Mouse (Mus musculus) embryonic fibroblast, embryonic 13.5 days (primary cell): Measurements from ENCODE around the gene Tmed9. TPM values are rescaled to one million over a fixed set of nuclear protein-coding genes. Genes with fewer than 3 reads are reported as not detected.
A peak's percentile ranks its signal among the peaks of the same experiment; 100 is the strongest.
"Not testable (repeated sequence)": the region's sequence is repeated elsewhere in the genome, so short reads cannot be mapped to it uniquely, and the experiment has no call there.

Experiments
- H3K27ac ChIP-seq: 2 replicates; pipeline ENCODE4 v1.5.1; 2012; ENCODE audit warnings: low read length, control low read depth, inconsistent platforms; ENCODE audit not compliant: insufficient read depth
- H3K4me1 ChIP-seq: 2 replicates; pipeline ENCODE4 v1.6.1; 2011; ENCODE audit warnings: low read length; ENCODE audit not compliant: control insufficient read depth, insufficient read depth
- H3K4me3 ChIP-seq: 2 replicates; pipeline ENCODE4 v1.5.1; 2011; ENCODE audit warnings: mild to moderate bottlenecking, control low read depth, low read length; ENCODE audit not compliant: insufficient read depth
- CTCF ChIP-seq: IDR thresholded peaks from 2 replicates; pipeline ENCODE4 v1.5.1; 2011; ENCODE audit warnings: mild to moderate bottlenecking, control low read depth, low read length, moderate library complexity, borderline replicate concordance; ENCODE audit not compliant: insufficient read depth
- POLR2A ChIP-seq: IDR thresholded peaks from 2 replicates; pipeline ENCODE4 v1.6.1; 2011; ENCODE audit warnings: low read depth, mild to moderate bottlenecking, control low read depth, low read length, moderate library complexity
- polyA plus RNA-seq: library from polyadenylated mRNA; stranded (reverse); fragments of >200 nt; gene quantifications from 2 replicates; pipeline ENCODE4 v1.2.4, GENCODE M21; 2011; ENCODE audit warnings: low read depth; ENCODE audit not compliant: missing spikeins, insufficient read length

Tmed9 gene
- polyA plus RNA-seq, 1 experiment = 228 TPM

- Histone ChIP-seq H3K4me3 (no peak overlapping the region), H3K4me1 (peaks cover 5% of the 10 kb centered on the region; the same call in 1 of the 2 replicates), H3K27ac (no peak overlapping the region)
- TF ChIP-seq POLR2A (no peak), CTCF (no peak)
These were observed 10.2 kb upstream of the Tmed9 start for GRCm38 (mm10) chr13:55563266-55563879.

GRCm38 (mm10) chr13:55567001-55567400 lies 6.5 kb upstream of the Tmed9 start:
- Histone ChIP-seq H3K27ac (no peak overlapping the region), H3K4me3 (no peak overlapping the region), H3K4me1 (peaks cover 7% of the 10 kb centered on the region; the same call in 1 of the 2 replicates)
- TF ChIP-seq CTCF (no peak), POLR2A (no peak)

- Histone ChIP-seq H3K4me3 (no peak overlapping the region), H3K27ac (no peak overlapping the region), H3K4me1 (peaks cover 7% of the 10 kb centered on the region; the same call in 1 of the 2 replicates)
- TF ChIP-seq POLR2A (no peak), CTCF (no peak)
These were observed 5.6 kb upstream of the Tmed9 start for GRCm38 (mm10) chr13:55567949-55568348.

GRCm38 (mm10) chr13:55568524-55568923 lies 5.0 kb upstream of the Tmed9 start:
- H3K4me1 ChIP-seq, H3K27ac ChIP-seq, H3K4me3 ChIP-seq: not testable (repeated sequence)

- H3K27ac ChIP-seq = no peak overlapping the region
- peaks cover 7% of the 10 kb centered on the region; the same call in 1 of the 2 replicates for H3K4me1 ChIP-seq
- TF ChIP-seq CTCF (no peak), POLR2A (no peak)
- peak overlapping the region; percentile 86 for H3K4me3 ChIP-seq
These were observed 3.7 kb upstream of the Tmed9 start for GRCm38 (mm10) chr13:55569726-55570285.

- TF ChIP-seq CTCF (no peak), POLR2A (no peak)
- Histone ChIP-seq H3K4me3 (peak overlapping the region; percentile 86), H3K27ac (peak overlapping the region; percentile 50), H3K4me1 (peaks cover 7% of the 10 kb centered on the region; the same call in 1 of the 2 replicates)
These were observed 3.1 kb upstream of the Tmed9 start for GRCm38 (mm10) chr13:55570286-55570973.

GRCm38 (mm10) chr13:55571027-55571751 lies 2.3 kb upstream of the Tmed9 start, which contains the start of gene Fam193b:
Fam193b (minus strand) TSS chr13:55571120.
- peak; percentile 59 for TF ChIP-seq POLR2A
- TF ChIP-seq CTCF = no peak
- Histone ChIP-seq H3K27ac (peak within 1 kb of the TSS; percentile 50), H3K4me3 (peak within 1 kb of the TSS; percentile 86), H3K4me1 (peaks cover 5% of the 10 kb centered on the region; the same call in 1 of the 2 replicates)

GRCm38 (mm10) chr13:55571977-55572376 lies 1.6 kb upstream of the Tmed9 start:
- 0 out of 2 replicates have a peak, but pooled peaks have one; percentile 20 for TF ChIP-seq POLR2A
- no peak for TF ChIP-seq CTCF
- Histone ChIP-seq H3K27ac (no peak overlapping the region), H3K4me3 (no peak overlapping the region), H3K4me1 (peaks cover 2% of the 10 kb centered on the region; the same call in 1 of the 2 replicates)

- H3K4me3 ChIP-seq = no peak overlapping the region
- H3K27ac ChIP-seq = no peak overlapping the region
- no peak for TF ChIP-seq CTCF
- no peak for TF ChIP-seq POLR2A
These were observed 789 bp downstream of the Tmed9 start for GRCm38 (mm10) chr13:55574321-55574720.

More at GRCm38 (mm10) chr13:55574321-55574720, 789 bp downstream of the Tmed9 start:
- peaks cover 1% of the 10 kb centered on the region; the same call in 1 of the 2 replicates for H3K4me1 ChIP-seq
